Mouse (Mus musculus) cerebellum, adult 2 months (tissue): ENCODE data around the gene Car2.

Experiments used
- CTCF ChIP-seq: fragments of 200-500 bp; IDR thresholded peaks from 2 replicates; pipeline ENCODE4 v1.5.1; 2011; ENCODE audit warnings: low read depth, mild to moderate bottlenecking, control low read depth, low read length, moderate library complexity, borderline replicate concordance; ENCODE audit not compliant: insufficient read depth
- POLR2A ChIP-seq: fragments of 200-500 bp; IDR thresholded peaks from 2 replicates; pipeline ENCODE4 v1.6.1; 2011; ENCODE audit warnings: low read length, control low read depth, borderline replicate concordance; ENCODE audit not compliant: insufficient read depth

GRCm38 (mm10) chr3:14913774-14914173 lies 27.7 kb downstream of the Car2 start:
- TF ChIP-seq CTCF (no peak), POLR2A (no peak)
